Mouse (Mus musculus) embryonic facial prominence, embryonic 11.5 days (tissue): ENCODE data around the gene Polr2h. TPM values are rescaled to one million over a fixed set of nuclear protein-coding genes. Genes with fewer than 3 reads are reported as not detected.

Experiments
- ATAC-seq: fragments of 200-750 bp; cut with Nextera tagmentation; replicated peaks from 2 replicates; pipeline ENCODE4 v1.8.0; 2017; ENCODE audit warnings: low read depth; ENCODE audit not compliant: insufficient number of reproducible peaks, low FRiP score, low TSS enrichment
- DNase-seq: peaks from one replicate; pipeline ENCODE4 v3.0.0-alpha.2; 2015; ENCODE audit warnings: low spot score
- H3K27ac ChIP-seq: fragments of 300-500 bp; sonication (generic); replicated peaks from 2 replicates; pipeline ENCODE4 v1.5.1; 2014; ENCODE audit warnings: mild to moderate bottlenecking, low read depth, low read length, control low read depth
- H3K27me3 ChIP-seq: fragments of 300-500 bp; sonication (generic); 2 replicates; pipeline ENCODE4 v1.6.1; 2014; ENCODE audit warnings: mild to moderate bottlenecking, low read length, moderate library complexity, mixed read lengths; ENCODE audit not compliant: control insufficient read depth, insufficient read depth
- H3K36me3 ChIP-seq: fragments of 300-500 bp; sonication (generic); replicated peaks from 2 replicates; pipeline ENCODE4 v1.6.1; 2014; ENCODE audit warnings: low read depth, mild to moderate bottlenecking, low read length, moderate library complexity, mixed read lengths; ENCODE audit not compliant: control insufficient read depth, insufficient read depth
- H3K4me1 ChIP-seq: fragments of 300-500 bp; sonication (generic); 2 replicates; pipeline ENCODE4 v1.6.1; 2014; ENCODE audit warnings: low read length, mixed read lengths; ENCODE audit not compliant: control insufficient read depth, insufficient read depth
- H3K4me2 ChIP-seq: fragments of 300-500 bp; sonication (generic); 2 replicates; pipeline ENCODE4 v1.6.1; 2014; ENCODE audit warnings: low read depth, mild to moderate bottlenecking, control low read depth, low read length, moderate library complexity
- H3K4me3 ChIP-seq: fragments of 300-500 bp; sonication (generic); 2 replicates; pipeline ENCODE4 v1.5.1; 2014; ENCODE audit warnings: low read depth, low read length, control low read depth
- H3K9ac ChIP-seq: fragments of 300-500 bp; sonication (generic); replicated peaks from 2 replicates; pipeline ENCODE4 v1.6.1; 2014; ENCODE audit warnings: mild to moderate bottlenecking, control low read depth, low read length
- H3K9me3 ChIP-seq: fragments of 300-500 bp; sonication (generic); replicated peaks from 2 replicates; pipeline ENCODE4 v1.6.1; 2016; ENCODE audit warnings: mild to moderate bottlenecking, low read length, inconsistent platforms, mixed read lengths; ENCODE audit not compliant: control insufficient read depth
- WGBS: fragments of 180-500 bp; shearing (Covaris S2); extraction: QIAGEN DNeasy Blood & Tissue Kit; methylation state at CpG from one replicate; pipeline ENCODE4 v1.1.7; 2014; 5-methylcytosine and 5-hydroxymethylcytosine counted together
- polyA plus RNA-seq: library from polyadenylated mRNA; unstranded; fragments of >200 nt; fragmentation: Nextera tagmentation; extraction: Ambion mirVana; gene quantifications from 2 replicates; pipeline ENCODE4 v1.2.1, GENCODE M21; 2014

Gene Polr2h
- polyA plus RNA-seq, 1 experiment from 2014 or later, result 124 TPM

GRCm38 (mm10) chr16:20730293-20730711 lies 12.8 kb downstream of the Polr2h start:
- Histone ChIP-seq H3K4me3 (no peak overlapping the region), H3K27me3 (peaks cover 22% of the 10 kb centered on the region), H3K9me3 (no peaks in the 10 kb centered on the region), H3K36me3 (no peaks in the 10 kb centered on the region), H3K4me2 (no peak overlapping the region), H3K9ac (no peak overlapping the region), H3K27ac (no peak overlapping the region), H3K4me1 (peaks cover 5% of the 10 kb centered on the region)
- no peak for DNase-seq
- 34% methylated on average over 5 of the region's 5 CpGs for WGBS
- ATAC-seq, result no peak

- Histone ChIP-seq H3K9me3 (no peaks in the 10 kb centered on the region), H3K4me1 (peaks cover 5% of the 10 kb centered on the region), H3K4me2 (no peak overlapping the region), H3K4me3 (no peak overlapping the region), H3K36me3 (no peaks in the 10 kb centered on the region), H3K27ac (no peak overlapping the region), H3K27me3 (peaks cover 24% of the 10 kb centered on the region), H3K9ac (no peak overlapping the region)
- WGBS, result 71% methylated on average over 5 of the region's 5 CpGs
- ATAC-seq (no peak), DNase-seq (no peak)
These were observed 14.2 kb downstream of the Polr2h start for GRCm38 (mm10) chr16:20731688-20732087.

GRCm38 (mm10) chr16:20732251-20732924 lies 14.9 kb downstream of the Polr2h start:
- H3K4me1 ChIP-seq, result peaks cover 5% of the 10 kb centered on the region
- H3K9me3 ChIP-seq, result no peaks in the 10 kb centered on the region
- peak; percentile 56 for DNase-seq
- peak overlapping the region; percentile 63 for H3K4me3 ChIP-seq
- H3K9ac ChIP-seq, result peak overlapping the region; percentile 75
- peak overlapping the region; percentile 48; the same call in 1 of the 2 replicates for H3K27ac ChIP-seq
- H3K27me3 ChIP-seq, result peaks cover 24% of the 10 kb centered on the region
- ATAC-seq, result peak; percentile 31
- under 1% methylated on average over 18 of the region's 30 CpGs for WGBS
- peak overlapping the region; percentile 99 for H3K4me2 ChIP-seq
- H3K36me3 ChIP-seq, result no peaks in the 10 kb centered on the region

GRCm38 (mm10) chr16:20732925-20733730 lies 15.7 kb downstream of the Polr2h start, which contains the start of gene Chrd:
Gene Chrd, plus strand, starts transcription at chr16:20733127.
- H3K4me3 ChIP-seq, result peak within 1 kb of the TSS; percentile 63
- H3K36me3 ChIP-seq, result no peaks in the 10 kb centered on the region
- H3K27me3 ChIP-seq, result peaks cover 24% of the 10 kb centered on the region
- H3K27ac ChIP-seq, result peak within 1 kb of the TSS; percentile 48
- WGBS, result under 1% methylated on average over 53 of the region's 70 CpGs
- peak within 1 kb of the TSS; percentile 99 for H3K4me2 ChIP-seq
- ATAC-seq (peak; percentile 73), DNase-seq (peak; percentile 73)
- H3K9ac ChIP-seq, result peak within 1 kb of the TSS; percentile 75
- no peaks in the 10 kb centered on the region for H3K9me3 ChIP-seq
- peaks cover 5% of the 10 kb centered on the region for H3K4me1 ChIP-seq

GRCm38 (mm10) chr16:20733731-20734730 lies 16.6 kb downstream of the Polr2h start, which contains the start of gene Thpo:
Gene Thpo, minus strand, starts transcription at chr16:20734511.
- ATAC-seq (no peak), DNase-seq (peak; percentile 52)
- Histone ChIP-seq H3K9me3 (no peaks in the 10 kb centered on the region), H3K36me3 (no peaks in the 10 kb centered on the region), H3K9ac (peak within 1 kb of the TSS; percentile 75), H3K4me2 (peak within 1 kb of the TSS; percentile 99), H3K27ac (no peak within 1 kb of the TSS), H3K4me3 (peak within 1 kb of the TSS; percentile 63), H3K4me1 (peaks cover 5% of the 10 kb centered on the region), H3K27me3 (peaks cover 24% of the 10 kb centered on the region)
- WGBS, result 2% methylated on average over 45 of the region's 45 CpGs

- H3K4me3 ChIP-seq, result no peak overlapping the region
- no peak for DNase-seq
- no peaks in the 10 kb centered on the region for H3K9me3 ChIP-seq
- H3K36me3 ChIP-seq, result no peaks in the 10 kb centered on the region
- no peak overlapping the region for H3K27ac ChIP-seq
- H3K4me2 ChIP-seq, result no peak overlapping the region
- H3K4me1 ChIP-seq, result peaks cover 5% of the 10 kb centered on the region
- H3K27me3 ChIP-seq, result peaks cover 24% of the 10 kb centered on the region
- no peak overlapping the region for H3K9ac ChIP-seq
- no peak for ATAC-seq
- 73% methylated on average over 5 of the region's 5 CpGs for WGBS
These were observed 18.2 kb downstream of the Polr2h start for GRCm38 (mm10) chr16:20735651-20736050.

GRCm38 (mm10) chr16:20736168-20736567 lies 18.7 kb downstream of the Polr2h start:
- Histone ChIP-seq H3K9ac (no peak overlapping the region), H3K9me3 (no peaks in the 10 kb centered on the region), H3K27me3 (peaks cover 24% of the 10 kb centered on the region), H3K4me2 (no peak overlapping the region), H3K36me3 (no peaks in the 10 kb centered on the region), H3K4me3 (no peak overlapping the region), H3K27ac (no peak overlapping the region), H3K4me1 (peaks cover 5% of the 10 kb centered on the region)
- DNase-seq (no peak), ATAC-seq (no peak)
- WGBS, result 86% methylated on average over 7 of the region's 7 CpGs
